Mouse (Mus musculus) ES-Bruce4 (cell line): ENCODE measurements around the gene Abcd3. TPM values are rescaled to one million over a fixed set of nuclear protein-coding genes. Genes with fewer than 3 reads are reported as not detected.

ENCODE experiments used
- H3K27ac ChIP-seq: 2 replicates; pipeline ENCODE4 v1.5.1; 2012; ENCODE audit warnings: low read length, inconsistent platforms; ENCODE audit not compliant: insufficient read depth
- H3K27me3 ChIP-seq: 2 replicates; pipeline ENCODE4 v1.6.1; 2012; ENCODE audit warnings: mild to moderate bottlenecking, low read length, inconsistent platforms; ENCODE audit not compliant: control insufficient read depth, poor library complexity, insufficient read depth, severe bottlenecking
- H3K36me3 ChIP-seq: 2 replicates; pipeline ENCODE4 v1.6.1; 2012; ENCODE audit warnings: inconsistent platforms, mild to moderate bottlenecking, low read length, moderate library complexity; ENCODE audit not compliant: control insufficient read depth, poor library complexity, insufficient read depth, severe bottlenecking
- H3K4me1 ChIP-seq: one replicate; pipeline ENCODE4 v1.8.1; 2011; ENCODE audit warnings: low read length; ENCODE audit not compliant: control insufficient read depth, insufficient read depth
- H3K4me3 ChIP-seq: 2 replicates; pipeline ENCODE4 v1.5.1; 2011; ENCODE audit warnings: low read depth, mild to moderate bottlenecking, low read length
- H3K9ac ChIP-seq: 2 replicates; pipeline ENCODE4 v1.6.1; 2012; ENCODE audit warnings: low read depth, mild to moderate bottlenecking, inconsistent platforms; ENCODE audit not compliant: poor library complexity, severe bottlenecking
- H3K9me3 ChIP-seq: replicated peaks from 2 replicates; pipeline ENCODE4 v1.6.1; 2012; ENCODE audit warnings: mild to moderate bottlenecking, low read length, inconsistent platforms; ENCODE audit not compliant: control insufficient read depth, poor library complexity, insufficient read depth, severe bottlenecking
- CTCF ChIP-seq: IDR thresholded peaks from one replicate; pipeline ENCODE4 v1.8.1; 2011; ENCODE audit warnings: low read depth, low read length
- EP300 ChIP-seq: IDR thresholded peaks from 2 replicates; pipeline ENCODE4 v1.6.1; 2011; ENCODE audit warnings: low read depth, low read length; ENCODE audit not compliant: insufficient read depth
- POLR2A ChIP-seq: IDR thresholded peaks from one replicate; pipeline ENCODE4 v1.8.1; 2011; ENCODE audit warnings: low read length; ENCODE audit not compliant: insufficient read depth
- polyA plus RNA-seq: library from polyadenylated mRNA; stranded (reverse); fragments of >200 nt; gene quantifications from 2 replicates; pipeline ENCODE4 v1.2.4, GENCODE M21; 2011; ENCODE audit warnings: low read depth; ENCODE audit not compliant: missing spikeins, insufficient read depth, insufficient read length

The Abcd3 gene
- polyA plus RNA-seq, 1 experiment = 33.1 TPM

- no peaks in the 10 kb centered on the region for H3K36me3 ChIP-seq
- no peaks in the 10 kb centered on the region for H3K27me3 ChIP-seq
- H3K9ac ChIP-seq = no peak overlapping the region
- no peaks in the 10 kb centered on the region for H3K9me3 ChIP-seq
- peaks cover 3% of the 10 kb centered on the region for H3K4me1 ChIP-seq
- TF ChIP-seq CTCF = no peak
- TF ChIP-seq POLR2A = no peak
- no peak for TF ChIP-seq EP300
- H3K4me3 ChIP-seq = no peak overlapping the region
- no peak overlapping the region for H3K27ac ChIP-seq
Observed at GRCm38 (mm10) chr3:121851006-121851405, 35.9 kb upstream of the Abcd3 start.

GRCm38 (mm10) chr3:121850381-121850780 is 35.3 kb upstream of the Abcd3 start:
- Histone ChIP-seq H3K4me1 (peaks cover 3% of the 10 kb centered on the region), H3K27me3 (no peaks in the 10 kb centered on the region), H3K4me3 (no peak overlapping the region), H3K36me3 (no peaks in the 10 kb centered on the region), H3K9me3 (no peaks in the 10 kb centered on the region), H3K27ac (no peak overlapping the region), H3K9ac (no peak overlapping the region)
- TF ChIP-seq CTCF = no peak

GRCm38 (mm10) chr3:121847296-121847695 is 32.2 kb upstream of the Abcd3 start:
- H3K4me1 ChIP-seq = peaks cover 3% of the 10 kb centered on the region
- no peak overlapping the region for H3K9ac ChIP-seq
- H3K36me3 ChIP-seq = no peaks in the 10 kb centered on the region
- no peak overlapping the region for H3K4me3 ChIP-seq
- no peaks in the 10 kb centered on the region for H3K27me3 ChIP-seq
- no peak overlapping the region for H3K27ac ChIP-seq
- H3K9me3 ChIP-seq = no peaks in the 10 kb centered on the region
- TF ChIP-seq POLR2A = no peak

GRCm38 (mm10) chr3:121844658-121845057 is 29.6 kb upstream of the Abcd3 start:
- Histone ChIP-seq H3K27ac (no peak overlapping the region), H3K4me1 (peaks cover 3% of the 10 kb centered on the region), H3K36me3 (no peaks in the 10 kb centered on the region), H3K9me3 (no peaks in the 10 kb centered on the region), H3K9ac (no peak overlapping the region), H3K27me3 (no peaks in the 10 kb centered on the region), H3K4me3 (no peak overlapping the region)
- TF ChIP-seq CTCF (no peak), EP300 (no peak), POLR2A (no peak)

GRCm38 (mm10) chr3:121844013-121844412 is 28.9 kb upstream of the Abcd3 start:
- H3K9ac ChIP-seq = no peak overlapping the region
- H3K36me3 ChIP-seq = no peaks in the 10 kb centered on the region
- TF ChIP-seq EP300 = no peak
- TF ChIP-seq POLR2A = no peak
- no peak for TF ChIP-seq CTCF
- no peaks in the 10 kb centered on the region for H3K9me3 ChIP-seq
- H3K4me3 ChIP-seq = no peak overlapping the region
- H3K4me1 ChIP-seq = peaks cover 3% of the 10 kb centered on the region
- H3K27me3 ChIP-seq = no peaks in the 10 kb centered on the region
- H3K27ac ChIP-seq = no peak overlapping the region

- TF ChIP-seq CTCF (no peak), EP300 (no peak), POLR2A (no peak)
- H3K9me3 ChIP-seq = no peaks in the 10 kb centered on the region
- no peak overlapping the region for H3K4me3 ChIP-seq
- H3K9ac ChIP-seq = no peak overlapping the region
- no peaks in the 10 kb centered on the region for H3K36me3 ChIP-seq
- no peak overlapping the region for H3K27ac ChIP-seq
- peaks cover 3% of the 10 kb centered on the region for H3K4me1 ChIP-seq
- no peaks in the 10 kb centered on the region for H3K27me3 ChIP-seq
Observed at GRCm38 (mm10) chr3:121843254-121843653, 28.2 kb upstream of the Abcd3 start.
